Mouse (Mus musculus) kidney, postnatal 10 days (tissue): ENCODE data around the gene Cyfip2.

Source experiments
- DNase-seq: peaks from one replicate; pipeline ENCODE4 v3.0.0; 2021; ENCODE audit warnings: mixed read lengths

The Cyfip2 gene

GRCm38 (mm10) chr11:46273969-46274368 lies 38.7 kb downstream of the Cyfip2 start:
- DNase-seq: no peak

DNA sequence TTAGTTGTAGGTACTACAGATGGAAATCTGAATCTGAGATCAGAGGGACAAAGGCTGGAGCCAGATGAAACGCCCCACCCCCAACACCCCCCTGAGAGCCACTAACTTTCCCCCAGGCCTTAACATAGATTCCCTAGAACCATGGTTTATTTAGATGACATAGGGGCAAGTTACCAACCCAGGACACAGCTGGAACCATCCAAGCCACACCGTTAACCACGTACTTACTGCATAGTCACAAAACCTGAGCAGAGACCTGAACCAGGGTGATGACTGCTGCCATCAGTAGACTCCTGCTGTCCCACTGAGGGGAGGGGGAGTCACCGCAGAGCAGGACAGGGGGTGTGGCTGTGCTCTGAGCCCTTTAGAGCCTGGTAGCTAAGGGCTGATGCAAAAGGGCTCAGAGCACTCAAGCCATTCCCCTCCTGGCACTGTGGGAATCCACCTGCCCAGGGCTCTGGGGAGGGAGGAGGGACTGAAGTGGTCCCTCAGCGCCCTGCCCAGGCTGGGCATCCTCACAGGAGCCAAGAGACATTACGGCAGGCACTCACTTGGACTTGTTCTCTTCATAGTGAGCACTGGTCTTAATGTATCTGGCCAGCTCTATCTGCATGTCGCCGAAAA lies 40.5 kb downstream of the Cyfip2 start:
- DNase-seq: no peak

DNA sequence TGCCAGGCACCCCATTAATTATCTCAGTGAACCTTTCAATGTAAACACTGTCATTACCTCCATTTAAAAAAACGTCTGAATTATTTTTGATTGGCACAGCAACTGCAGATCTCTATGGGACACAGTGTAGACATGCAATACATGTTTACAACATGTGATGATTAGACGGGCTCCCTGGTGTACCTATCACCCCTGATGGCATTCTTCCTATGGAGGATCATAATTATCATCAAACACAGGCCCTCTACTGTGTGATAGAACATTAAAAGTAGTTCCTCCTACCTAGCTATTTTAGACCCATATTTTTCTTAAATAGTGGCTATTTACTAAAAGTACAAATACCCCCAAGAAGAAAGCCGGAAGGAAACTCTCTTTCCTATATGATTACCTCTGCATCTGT lies 42.8 kb downstream of the Cyfip2 start:
- DNase-seq: no peak

DNA sequence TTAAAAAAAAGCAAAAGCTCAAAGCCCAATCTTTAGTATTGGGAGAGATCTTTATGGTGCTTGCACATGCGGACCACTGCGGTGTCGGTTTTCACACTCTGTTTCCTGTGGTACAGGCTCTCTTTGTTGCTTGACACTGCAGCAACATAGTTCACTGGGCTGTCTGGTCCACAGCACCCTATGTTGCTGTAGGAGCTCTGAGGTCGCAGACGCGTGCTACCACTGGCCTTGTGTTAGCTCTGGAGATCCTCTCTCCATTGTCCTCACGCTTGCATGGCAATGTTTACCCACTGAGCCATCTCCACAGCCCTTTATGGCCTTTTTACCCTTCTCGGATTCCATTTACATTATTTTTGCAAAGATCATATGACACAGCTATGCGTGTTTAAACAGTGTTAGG lies 43.3 kb downstream of the Cyfip2 start:
- no peak for DNase-seq

DNA sequence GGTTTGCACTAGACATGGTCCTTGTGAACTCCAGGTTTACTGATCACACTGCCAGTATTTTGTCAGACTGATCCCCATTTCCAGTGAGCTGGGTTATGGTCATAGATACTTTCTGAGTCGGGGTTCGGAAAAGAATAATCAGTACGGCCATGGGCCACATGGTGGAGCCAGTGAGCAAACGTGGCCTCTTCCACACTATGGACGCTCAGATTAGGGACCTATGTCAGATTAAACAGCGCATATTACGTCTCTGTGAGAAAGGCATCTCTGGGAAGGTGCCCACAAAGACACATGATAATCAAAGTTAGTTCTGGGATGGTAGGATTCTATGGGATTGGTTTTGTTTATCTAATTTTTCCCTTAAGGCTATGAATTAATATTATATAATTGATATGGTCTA lies 43.7 kb downstream of the Cyfip2 start:
- DNase-seq: peak; percentile 73

- no peak for DNase-seq
Observed at GRCm38 (mm10) chr11:46265031-46265786, 47.5 kb downstream of the Cyfip2 start.

GRCm38 (mm10) chr11:46264584-46264983 lies 48.1 kb downstream of the Cyfip2 start:
- no peak for DNase-seq

- no peak for DNase-seq
Observed at GRCm38 (mm10) chr11:46263291-46263690, 49.4 kb downstream of the Cyfip2 start.

- no peak for DNase-seq
Observed at GRCm38 (mm10) chr11:46262854-46263253, 49.8 kb downstream of the Cyfip2 start.

- no peak for DNase-seq
Observed at GRCm38 (mm10) chr11:46258749-46259148, 53.9 kb downstream of the Cyfip2 start.

- DNase-seq: peak; percentile 56
Observed at GRCm38 (mm10) chr11:46258207-46258606, 54.5 kb downstream of the Cyfip2 start.

DNA sequence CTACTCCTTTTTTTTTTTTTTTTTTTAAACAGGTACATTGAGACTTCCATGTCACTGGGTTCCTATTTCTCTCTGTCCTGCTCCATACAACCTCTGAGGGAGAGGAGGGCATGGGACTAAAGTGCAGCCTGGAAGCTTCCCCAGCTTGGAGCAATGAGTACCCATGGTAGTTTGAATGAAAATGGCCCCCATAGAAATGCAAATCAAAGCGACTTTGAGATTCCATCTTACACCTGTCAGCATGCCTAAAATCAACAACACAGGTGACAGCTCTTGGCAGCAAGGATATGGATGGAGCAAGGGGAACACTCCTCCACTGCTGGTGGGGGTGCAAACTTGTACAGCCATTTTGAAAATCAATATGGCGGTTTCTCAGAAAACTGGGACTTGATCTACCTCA lies 57.4 kb downstream of the Cyfip2 start:
- no peak for DNase-seq

DNA sequence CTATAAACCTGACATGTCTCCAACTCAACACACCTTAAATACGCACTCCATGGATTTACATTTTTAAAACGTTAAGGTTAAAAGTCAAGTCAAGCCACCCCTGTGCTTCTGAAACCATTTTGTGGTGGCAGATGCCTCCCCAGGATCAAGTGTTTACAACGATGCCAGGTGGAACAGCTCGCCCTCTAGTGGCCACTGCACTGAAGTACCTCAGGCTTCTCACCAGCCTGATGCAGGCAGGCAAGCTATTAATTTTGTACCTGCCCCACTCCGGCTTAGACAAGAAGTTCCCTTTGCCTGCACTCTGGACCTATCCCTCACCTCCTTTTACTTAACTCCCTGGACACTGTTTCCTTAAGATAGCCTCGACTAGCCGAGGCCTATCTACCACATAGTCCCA lies 60.7 kb downstream of the Cyfip2 start:
- peak; percentile 81 for DNase-seq

- DNase-seq: no peak
Observed at GRCm38 (mm10) chr11:46248352-46248751, 64.3 kb downstream of the Cyfip2 start.

DNA sequence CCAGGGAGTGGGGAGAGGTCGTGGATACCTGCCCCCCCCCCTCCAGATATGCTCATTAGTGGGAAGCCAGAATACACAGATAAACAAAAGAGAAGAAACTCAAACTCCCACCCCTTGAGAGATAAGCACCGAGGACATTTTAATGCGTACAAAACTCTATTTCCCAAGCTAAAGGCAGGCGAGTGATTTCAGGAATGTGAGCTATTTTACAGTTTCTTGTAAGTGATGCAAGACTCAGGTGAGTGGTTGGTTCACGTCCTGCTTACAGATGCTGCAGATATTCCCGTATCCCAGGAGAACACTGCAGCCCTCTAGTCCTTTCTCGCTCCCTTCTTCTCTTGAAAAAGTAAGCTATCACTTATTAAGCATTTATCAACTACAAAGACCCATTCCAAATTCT lies 66.3 kb downstream of the Cyfip2 start:
- no peak for DNase-seq

- no peak for DNase-seq
Observed at GRCm38 (mm10) chr11:46245926-46246325, 66.7 kb downstream of the Cyfip2 start.

DNA sequence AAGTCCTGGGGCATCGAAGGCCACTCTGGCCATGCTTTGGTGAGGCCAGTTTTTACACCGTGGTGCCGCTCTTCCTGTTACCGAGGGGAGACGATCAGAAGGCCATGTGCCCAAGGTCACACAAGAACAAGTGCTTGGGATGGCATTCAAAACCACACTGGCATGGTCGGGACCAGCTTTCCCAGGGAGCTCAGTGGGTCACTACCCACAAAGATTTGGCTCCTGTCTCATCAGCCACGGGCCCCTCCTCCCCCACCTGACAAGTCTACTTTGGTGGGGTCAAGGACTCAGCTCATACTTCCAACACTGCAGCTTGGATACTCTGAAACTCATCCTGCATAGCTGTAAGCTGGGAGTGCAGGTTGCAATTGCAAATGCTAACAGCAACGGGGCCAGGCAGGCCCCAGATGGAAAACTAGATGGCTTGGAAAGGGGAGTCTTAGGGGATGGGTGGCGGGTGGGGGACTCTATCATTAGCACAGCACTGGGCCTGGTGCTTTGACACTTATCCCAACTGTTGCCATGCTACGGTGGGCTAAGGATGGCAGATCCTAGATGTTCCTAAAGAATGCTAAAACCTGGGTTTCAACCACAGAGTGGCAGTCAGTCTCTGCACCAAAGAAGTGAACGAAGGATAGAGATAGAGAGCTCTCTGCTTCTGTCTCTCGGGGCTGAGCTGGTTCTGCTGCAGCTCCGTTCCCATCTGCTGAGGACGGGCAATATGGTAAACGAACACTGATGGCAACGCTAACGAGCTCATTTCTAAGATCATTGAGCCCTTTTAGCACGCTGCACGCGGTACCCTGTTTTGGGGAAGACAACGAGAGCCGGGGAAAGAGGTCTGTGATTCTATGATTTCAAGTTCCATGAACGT lies 67.7 kb downstream of the Cyfip2 start:
- DNase-seq: no peak

GRCm38 (mm10) chr11:46241985-46242384 lies 70.7 kb downstream of the Cyfip2 start:
- no peak for DNase-seq

DNA sequence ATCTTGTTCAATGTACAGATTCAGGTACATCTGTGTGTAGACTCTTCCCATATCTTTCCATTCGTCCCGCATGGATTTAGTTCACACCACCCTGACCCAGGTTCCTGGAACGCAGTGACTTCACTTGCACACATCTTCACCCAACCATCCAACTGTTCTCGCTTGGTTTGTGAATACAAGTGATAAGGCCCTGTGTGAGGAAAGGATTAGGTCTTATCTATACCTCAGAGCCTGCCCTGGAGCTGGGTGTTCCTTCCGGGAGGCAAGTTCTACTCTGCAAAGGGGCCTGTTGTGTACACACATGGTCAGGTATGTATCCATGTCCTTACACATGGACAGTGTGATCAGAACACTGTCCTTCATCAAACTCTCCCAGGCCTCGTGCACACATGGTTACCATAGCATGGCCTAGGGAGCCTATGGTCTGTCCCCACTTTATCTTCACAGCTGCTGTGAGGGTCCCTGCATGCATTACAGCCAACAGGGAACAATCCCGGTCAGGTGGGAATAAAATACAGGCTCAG lies 71.4 kb downstream of the Cyfip2 start:
- DNase-seq: no peak

GRCm38 (mm10) chr11:46236976-46237375 lies 75.7 kb downstream of the Cyfip2 start:
- DNase-seq: peak; percentile 80

- DNase-seq: no peak
Observed at GRCm38 (mm10) chr11:46235334-46235733, 77.3 kb downstream of the Cyfip2 start, which contains the start of gene Fndc9. Gene Fndc9, plus strand, starts transcription at chr11:46235531.

DNA sequence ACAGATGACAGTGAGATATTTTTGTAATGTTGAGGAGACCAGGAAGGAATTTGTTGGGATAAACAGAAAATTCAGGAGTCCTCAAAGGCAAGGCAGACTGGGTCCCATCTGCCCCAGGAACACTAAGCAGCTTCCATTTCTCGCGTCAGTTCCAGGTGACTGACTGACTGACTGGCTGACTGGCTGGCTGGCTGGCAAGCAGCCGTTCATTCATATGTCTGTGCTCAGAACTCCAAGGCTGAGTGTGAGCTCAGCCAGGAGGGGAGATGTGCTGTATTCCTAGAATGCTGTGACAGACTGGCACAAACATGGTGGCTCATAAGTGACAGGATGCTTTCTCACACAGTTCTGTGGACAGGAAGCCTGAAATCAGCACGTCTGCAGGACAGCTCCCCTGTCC lies 78.7 kb downstream of the Cyfip2 start:
- no peak for DNase-seq

- DNase-seq: no peak
Observed at GRCm38 (mm10) chr11:46232803-46233202, 79.9 kb downstream of the Cyfip2 start.
